Mouse (Mus musculus): ENCODE data around the gene Fcrlb. TPM values are rescaled to one million over a fixed set of nuclear protein-coding genes. Genes with fewer than 3 reads are reported as not detected.
"Not testable (repeated sequence)": the region's sequence is repeated elsewhere in the genome, so short reads cannot be mapped to it uniquely, and the experiment has no call there.

Fcrlb gene
- 0.27 TPM in 1 of 2 replicates, not detected in the other for polyA plus RNA-seq (2015; fragmentation: Nextera tagmentation; extraction: Ambion mirVana)

- H3K27me3 ChIP-seq (replicated peaks; ENCODE audit: control insufficient read depth, insufficient read depth, low read length), result peaks cover 5% of the 10 kb centered on the region
- no peak within 1 kb of the TSS for H3K9ac ChIP-seq (ENCODE audit: low read depth, low read length)
- no peak within 1 kb of the TSS for H3K27ac ChIP-seq (ENCODE audit: low read length)
- no peak within 1 kb of the TSS for H3K4me2 ChIP-seq (ENCODE audit: low read depth, low read length)
- no peaks in the 10 kb centered on the region for H3K36me3 ChIP-seq (ENCODE audit: control insufficient read depth, insufficient read depth, low read length)
- H3K4me1 ChIP-seq (ENCODE audit: control insufficient read depth, insufficient read depth, low read length), result peaks cover 3% of the 10 kb centered on the region; the same call in 1 of the 2 replicates
- ATAC-seq, result no peak
- 71% methylated on average over 5 of the region's 5 CpGs for WGBS
- H3K9me3 ChIP-seq (ENCODE audit: control insufficient read depth, low read length), result no peaks in the 10 kb centered on the region
- H3K4me3 ChIP-seq (ENCODE audit: low read length), result no peak within 1 kb of the TSS
These were observed at the start of gene Fcrlb for GRCm38 (mm10) chr1:170912891-170913615. Gene Fcrlb, minus strand, starts transcription at chr1:170912941.

DNA sequence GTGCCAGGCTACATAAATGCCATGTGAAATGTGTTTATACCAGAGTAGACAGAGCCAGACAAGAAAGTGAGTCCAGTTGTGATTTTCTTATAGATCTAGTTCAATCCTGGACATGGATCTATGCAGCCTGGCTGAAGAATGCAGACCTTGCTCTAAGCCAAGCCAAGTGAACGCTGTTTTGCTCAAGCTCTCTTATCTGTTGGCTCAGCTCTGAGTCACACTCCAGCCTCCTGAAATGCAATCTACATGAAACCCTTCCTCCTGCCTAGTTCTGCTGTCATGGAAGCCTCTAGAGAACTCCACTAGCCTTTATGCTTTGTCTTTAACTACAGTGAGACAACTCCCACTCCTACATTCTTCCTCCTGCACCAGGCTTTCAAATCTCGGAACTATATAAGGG lies 49.6 kb upstream of the Fcrlb start:
- Histone ChIP-seq H3K27ac (ENCODE audit: low read length) (no peak overlapping the region), H3K4me1 (ENCODE audit: control insufficient read depth, insufficient read depth, low read length) (peaks cover 7% of the 10 kb centered on the region), H3K27me3 (replicated peaks; ENCODE audit: control insufficient read depth, insufficient read depth, low read length) (no peaks in the 10 kb centered on the region), H3K9ac (ENCODE audit: low read depth, low read length) (no peak overlapping the region), H3K9me3 (ENCODE audit: control insufficient read depth, low read length) (no peaks in the 10 kb centered on the region), H3K36me3 (ENCODE audit: control insufficient read depth, insufficient read depth, low read length) (no peaks in the 10 kb centered on the region), H3K4me3 (ENCODE audit: low read length) (no peak overlapping the region), H3K4me2 (ENCODE audit: low read depth, low read length) (no peak overlapping the region)
- WGBS, result 59% methylated on average over 2 of the region's 2 CpGs
- ATAC-seq, result peak; percentile 65

GRCm38 (mm10) chr1:170961101-170961500 lies 48.4 kb upstream of the Fcrlb start:
- H3K9me3 ChIP-seq (ENCODE audit: control insufficient read depth, low read length), result no peaks in the 10 kb centered on the region
- no peak overlapping the region for H3K4me3 ChIP-seq (ENCODE audit: low read length)
- no peaks in the 10 kb centered on the region for H3K27me3 ChIP-seq (replicated peaks; ENCODE audit: control insufficient read depth, insufficient read depth, low read length)
- H3K36me3 ChIP-seq (ENCODE audit: control insufficient read depth, insufficient read depth, low read length), result no peaks in the 10 kb centered on the region
- H3K4me2 ChIP-seq (ENCODE audit: low read depth, low read length), result no peak overlapping the region
- ATAC-seq, result no peak
- WGBS, result 75% methylated on average over 6 of the region's 6 CpGs
- peaks cover 7% of the 10 kb centered on the region for H3K4me1 ChIP-seq (ENCODE audit: control insufficient read depth, insufficient read depth, low read length)
- no peak overlapping the region for H3K9ac ChIP-seq (ENCODE audit: low read depth, low read length)
- H3K27ac ChIP-seq (ENCODE audit: low read length), result no peak overlapping the region

GRCm38 (mm10) chr1:170959791-170960190 lies 47.0 kb upstream of the Fcrlb start:
- Histone ChIP-seq H3K27ac (ENCODE audit: low read length) (no peak overlapping the region), H3K36me3 (ENCODE audit: control insufficient read depth, insufficient read depth, low read length) (no peaks in the 10 kb centered on the region), H3K4me1 (ENCODE audit: control insufficient read depth, insufficient read depth, low read length) (peaks cover 7% of the 10 kb centered on the region), H3K9ac (ENCODE audit: low read depth, low read length) (no peak overlapping the region), H3K9me3 (ENCODE audit: control insufficient read depth, low read length) (no peaks in the 10 kb centered on the region), H3K4me2 (ENCODE audit: low read depth, low read length) (no peak overlapping the region), H3K4me3 (ENCODE audit: low read length) (no peak overlapping the region), H3K27me3 (replicated peaks; ENCODE audit: control insufficient read depth, insufficient read depth, low read length) (no peaks in the 10 kb centered on the region)
- WGBS, result 58% methylated on average over 2 of the region's 2 CpGs
- ATAC-seq, result no peak

GRCm38 (mm10) chr1:170958225-170958624 lies 45.5 kb upstream of the Fcrlb start:
- Histone ChIP-seq H3K9ac (ENCODE audit: low read depth, low read length) (no peak overlapping the region), H3K9me3 (ENCODE audit: control insufficient read depth, low read length) (no peaks in the 10 kb centered on the region), H3K36me3 (ENCODE audit: control insufficient read depth, insufficient read depth, low read length) (no peaks in the 10 kb centered on the region), H3K4me1 (ENCODE audit: control insufficient read depth, insufficient read depth, low read length) (peaks cover 4% of the 10 kb centered on the region), H3K27me3 (replicated peaks; ENCODE audit: control insufficient read depth, insufficient read depth, low read length) (no peaks in the 10 kb centered on the region), H3K4me3 (ENCODE audit: low read length) (no peak overlapping the region), H3K4me2 (ENCODE audit: low read depth, low read length) (no peak overlapping the region), H3K27ac (ENCODE audit: low read length) (no peak overlapping the region)
- WGBS, result 53% methylated on average over 3 of the region's 3 CpGs
- ATAC-seq, result no peak

- Histone ChIP-seq H3K36me3 (ENCODE audit: control insufficient read depth, insufficient read depth, low read length) (no peaks in the 10 kb centered on the region), H3K27ac (ENCODE audit: low read length) (no peak overlapping the region), H3K4me2 (ENCODE audit: low read depth, low read length) (no peak overlapping the region), H3K9me3 (ENCODE audit: control insufficient read depth, low read length) (no peaks in the 10 kb centered on the region), H3K9ac (ENCODE audit: low read depth, low read length) (no peak overlapping the region), H3K27me3 (replicated peaks; ENCODE audit: control insufficient read depth, insufficient read depth, low read length) (no peaks in the 10 kb centered on the region), H3K4me3 (ENCODE audit: low read length) (no peak overlapping the region), H3K4me1 (ENCODE audit: control insufficient read depth, insufficient read depth, low read length) (no peaks in the 10 kb centered on the region)
- WGBS, result 86% methylated on average over 2 of the region's 2 CpGs
- ATAC-seq, result no peak
These were observed 40.5 kb upstream of the Fcrlb start for GRCm38 (mm10) chr1:170953192-170953591.

DNA sequence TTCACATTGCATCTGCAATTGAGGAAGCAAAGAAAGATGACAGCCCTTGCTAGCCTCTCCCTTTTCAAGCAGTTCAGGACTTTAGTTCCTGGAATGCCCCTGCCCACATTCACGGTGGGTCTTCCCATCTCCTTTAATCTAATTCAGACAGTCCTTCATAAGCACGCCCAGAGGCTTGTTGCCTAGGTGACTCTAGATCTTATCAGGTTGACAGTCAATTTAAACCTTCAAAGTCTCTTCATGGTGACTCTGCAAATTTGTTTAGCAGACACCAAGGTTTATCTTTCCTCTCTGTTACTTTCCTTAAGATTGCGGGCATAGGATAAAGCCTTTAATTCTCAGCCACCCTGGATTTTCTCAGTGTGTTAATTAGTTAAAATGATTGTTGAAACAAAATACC lies 38.0 kb upstream of the Fcrlb start:
- no peak overlapping the region for H3K4me3 ChIP-seq (ENCODE audit: low read length)
- H3K9ac ChIP-seq (ENCODE audit: low read depth, low read length), result no peak overlapping the region
- H3K27ac ChIP-seq (ENCODE audit: low read length), result no peak overlapping the region
- H3K9me3 ChIP-seq (ENCODE audit: control insufficient read depth, low read length), result no peaks in the 10 kb centered on the region
- ATAC-seq, result no peak
- H3K4me2 ChIP-seq (ENCODE audit: low read depth, low read length), result no peak overlapping the region
- no peaks in the 10 kb centered on the region for H3K4me1 ChIP-seq (ENCODE audit: control insufficient read depth, insufficient read depth, low read length)
- 26% methylated on average over 3 of the region's 3 CpGs for WGBS
- H3K27me3 ChIP-seq (replicated peaks; ENCODE audit: control insufficient read depth, insufficient read depth, low read length), result no peaks in the 10 kb centered on the region
- no peaks in the 10 kb centered on the region for H3K36me3 ChIP-seq (ENCODE audit: control insufficient read depth, insufficient read depth, low read length)

DNA sequence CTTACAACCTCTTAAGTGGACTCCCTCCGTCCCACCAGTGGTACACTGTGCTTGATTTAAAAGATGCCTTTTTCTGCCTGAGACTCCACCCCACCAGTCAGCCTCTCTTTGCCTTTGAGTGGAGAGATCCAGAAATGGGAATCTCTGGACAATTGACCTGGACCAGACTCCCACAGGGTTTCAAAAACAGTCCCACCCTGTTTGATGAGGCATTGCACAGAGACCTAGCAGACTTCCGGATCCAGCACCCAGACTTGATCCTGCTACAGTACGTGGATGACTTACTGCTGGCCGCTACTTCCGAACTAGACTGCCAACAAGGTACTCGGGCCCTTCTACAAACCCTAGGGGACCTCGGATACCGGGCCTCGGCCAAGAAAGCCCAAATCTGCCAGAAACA lies 32.2 kb upstream of the Fcrlb start:
- not testable (repeated sequence) for H3K9ac ChIP-seq (ENCODE audit: low read depth, low read length); H3K9me3 ChIP-seq (ENCODE audit: control insufficient read depth, low read length); H3K27ac ChIP-seq (ENCODE audit: low read length); H3K4me1 ChIP-seq (ENCODE audit: control insufficient read depth, insufficient read depth, low read length); H3K4me2 ChIP-seq (ENCODE audit: low read depth, low read length); H3K4me3 ChIP-seq (ENCODE audit: low read length); ATAC-seq; H3K36me3 ChIP-seq (ENCODE audit: control insufficient read depth, insufficient read depth, low read length); H3K27me3 ChIP-seq (replicated peaks; ENCODE audit: control insufficient read depth, insufficient read depth, low read length)
- WGBS, result 92% methylated on average over 6 of the region's 9 CpGs

GRCm38 (mm10) chr1:170944151-170944550 lies 31.4 kb upstream of the Fcrlb start:
- not testable (repeated sequence) for H3K4me1 ChIP-seq (ENCODE audit: control insufficient read depth, insufficient read depth, low read length); H3K36me3 ChIP-seq (ENCODE audit: control insufficient read depth, insufficient read depth, low read length); H3K9me3 ChIP-seq (ENCODE audit: control insufficient read depth, low read length); H3K4me2 ChIP-seq (ENCODE audit: low read depth, low read length); H3K27me3 ChIP-seq (replicated peaks; ENCODE audit: control insufficient read depth, insufficient read depth, low read length); ATAC-seq; H3K9ac ChIP-seq (ENCODE audit: low read depth, low read length); H3K4me3 ChIP-seq (ENCODE audit: low read length); H3K27ac ChIP-seq (ENCODE audit: low read length)
- WGBS, result 99% methylated on average over 9 of the region's 9 CpGs

DNA sequence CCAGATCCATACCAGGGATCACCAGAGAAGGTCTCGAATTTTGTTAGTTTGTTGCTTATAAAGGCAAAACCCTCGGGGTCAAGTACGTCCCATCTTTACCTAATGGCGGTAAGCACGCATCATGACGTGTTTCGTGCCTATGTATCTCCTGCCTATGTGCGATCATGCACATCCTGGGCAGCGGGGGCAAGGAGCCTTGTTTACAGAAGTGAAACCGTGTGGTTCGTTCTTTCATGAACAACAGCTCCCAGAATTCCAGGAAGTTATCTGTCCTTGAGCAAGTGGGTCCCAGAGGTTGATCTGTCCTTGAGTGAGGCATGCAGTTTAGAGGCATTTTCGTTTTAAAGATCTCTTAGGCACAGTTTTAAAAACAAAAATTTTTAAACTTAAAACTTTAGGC lies 26.5 kb upstream of the Fcrlb start:
- 85% methylated on average over 12 of the region's 12 CpGs for WGBS
- Histone ChIP-seq H3K9ac (ENCODE audit: low read depth, low read length) (no peak overlapping the region), H3K4me3 (ENCODE audit: low read length) (no peak overlapping the region), H3K27me3 (replicated peaks; ENCODE audit: control insufficient read depth, insufficient read depth, low read length) (no peaks in the 10 kb centered on the region), H3K4me2 (ENCODE audit: low read depth, low read length) (no peak overlapping the region), H3K9me3 (ENCODE audit: control insufficient read depth, low read length) (no peaks in the 10 kb centered on the region; the same call in 1 of the 2 replicates), H3K36me3 (ENCODE audit: control insufficient read depth, insufficient read depth, low read length) (no peaks in the 10 kb centered on the region), H3K4me1 (ENCODE audit: control insufficient read depth, insufficient read depth, low read length) (no peaks in the 10 kb centered on the region), H3K27ac (ENCODE audit: low read length) (no peak overlapping the region)
- no peak for ATAC-seq
